Mouse (Mus musculus): ENCODE measurements around the gene Iqgap1. TPM values are rescaled to one million over a fixed set of nuclear protein-coding genes. Genes with fewer than 3 reads are reported as not detected.

The Iqgap1 gene
- polyA plus RNA-seq, 1 experiment: 31.4 TPM

DNA sequence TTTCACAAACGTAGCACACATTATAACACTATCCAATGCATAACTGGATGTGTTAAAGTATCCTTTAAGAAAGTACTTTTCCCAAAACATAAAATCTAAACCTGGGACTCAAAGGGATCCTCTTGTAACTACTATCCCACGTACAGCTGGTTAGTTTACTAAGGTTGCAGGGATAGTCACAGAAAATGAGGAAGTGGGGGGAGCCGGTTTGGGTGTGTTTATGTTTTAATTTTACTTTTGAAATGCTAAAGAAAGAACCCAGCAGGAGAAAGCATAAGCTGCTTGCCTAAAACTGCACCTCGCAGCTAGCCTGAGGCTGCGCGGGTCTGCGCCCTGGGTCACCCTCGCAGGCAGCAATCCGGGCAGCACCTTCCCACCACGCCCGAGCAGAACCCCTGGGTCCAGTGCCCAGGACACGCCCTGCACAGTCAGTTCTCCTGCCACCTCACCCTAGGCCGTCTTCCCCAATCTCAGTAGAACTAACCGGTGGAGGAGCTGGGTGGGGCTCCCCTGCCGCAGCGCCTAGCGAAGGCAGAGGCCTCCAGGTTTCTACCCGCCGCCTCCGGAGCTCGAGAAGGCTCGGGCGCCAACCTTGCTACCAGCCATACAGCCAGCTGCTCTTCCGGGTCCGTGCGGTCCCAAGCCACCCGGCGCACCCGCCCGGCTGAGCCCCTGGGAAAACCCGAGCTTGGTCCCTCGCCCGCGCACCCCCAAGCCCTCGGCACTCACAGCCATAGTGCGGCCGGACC is 23.2 kb downstream of the Iqgap1 start:
- TF ChIP-seq CTCF (IDR thresholded peaks at IDR 0.05; ENCODE audit: borderline replicate concordance, extremely low read depth, insufficient read depth, insufficient read length): no peak
- TF ChIP-seq POLR2A (IDR thresholded peaks at IDR 0.05; ENCODE audit: borderline replicate concordance, extremely low read depth, insufficient read depth, insufficient read length, poor library complexity, severe bottlenecking): no peak
- no peak for DNase-seq (ENCODE audit: low read depth)

DNA sequence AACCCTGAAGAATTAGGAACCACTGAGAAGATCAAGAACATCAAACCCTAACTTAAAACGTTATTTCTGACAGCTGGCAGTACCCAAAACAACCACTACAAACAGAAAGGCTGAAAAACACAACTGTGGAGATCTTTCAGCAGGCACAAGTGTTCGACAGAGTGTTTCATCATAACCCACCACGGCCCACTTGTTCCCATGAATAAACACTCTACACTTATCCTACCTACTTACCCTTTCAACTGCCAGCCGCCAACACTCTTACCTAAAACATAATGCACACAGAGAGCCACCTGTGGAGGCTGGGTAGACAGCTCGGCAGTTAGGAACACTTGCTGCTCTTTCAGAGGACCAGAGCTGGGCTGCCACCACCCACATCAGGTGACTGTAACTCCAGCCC is 26.5 kb downstream of the Iqgap1 start:
- no peak for DNase-seq (ENCODE audit: low read depth)
- TF ChIP-seq POLR2A (IDR thresholded peaks at IDR 0.05; ENCODE audit: borderline replicate concordance, extremely low read depth, insufficient read depth, insufficient read length, poor library complexity, severe bottlenecking): no peak

DNA sequence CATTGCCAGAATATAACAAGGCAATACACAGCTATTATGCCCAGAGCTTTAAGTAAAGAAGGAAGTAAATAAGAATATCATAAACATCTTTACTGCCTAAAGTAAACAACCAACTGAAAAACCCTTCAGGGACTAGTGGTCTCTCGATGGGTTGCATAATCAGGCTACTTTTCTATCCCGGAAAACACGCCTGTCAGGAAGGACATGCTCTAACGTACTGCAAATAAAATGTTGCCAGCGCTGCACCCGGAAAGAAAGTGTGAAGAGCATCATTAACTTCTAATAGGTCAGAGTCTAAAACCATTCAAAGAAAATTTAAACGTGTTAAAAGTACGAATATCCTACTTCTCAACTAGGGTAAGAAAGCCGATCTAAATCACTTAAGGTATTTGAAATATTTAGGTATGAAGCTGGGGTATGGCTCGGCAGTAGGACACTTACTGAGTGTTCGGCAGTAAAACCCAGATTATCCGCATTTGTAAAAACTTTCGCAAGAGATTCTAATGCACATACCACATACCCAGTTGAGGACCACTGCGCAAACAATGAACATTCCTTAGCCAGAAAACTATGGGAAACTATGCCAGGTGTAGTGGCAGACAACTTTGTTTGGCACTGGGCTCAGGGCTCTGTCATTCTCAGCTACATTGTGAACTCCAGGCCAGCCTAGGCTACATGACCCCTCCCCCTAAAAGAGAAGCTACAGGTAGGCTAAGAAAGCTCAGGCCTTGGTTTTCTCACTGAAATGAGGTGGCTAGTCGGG is 28.8 kb downstream of the Iqgap1 start:
- DNase-seq (ENCODE audit: low read depth): no peak
- TF ChIP-seq CTCF (IDR thresholded peaks at IDR 0.05; ENCODE audit: borderline replicate concordance, extremely low read depth, insufficient read depth, insufficient read length) (no peak), POLR2A (IDR thresholded peaks at IDR 0.05; ENCODE audit: borderline replicate concordance, extremely low read depth, insufficient read depth, insufficient read length, poor library complexity, severe bottlenecking) (no peak)

DNA sequence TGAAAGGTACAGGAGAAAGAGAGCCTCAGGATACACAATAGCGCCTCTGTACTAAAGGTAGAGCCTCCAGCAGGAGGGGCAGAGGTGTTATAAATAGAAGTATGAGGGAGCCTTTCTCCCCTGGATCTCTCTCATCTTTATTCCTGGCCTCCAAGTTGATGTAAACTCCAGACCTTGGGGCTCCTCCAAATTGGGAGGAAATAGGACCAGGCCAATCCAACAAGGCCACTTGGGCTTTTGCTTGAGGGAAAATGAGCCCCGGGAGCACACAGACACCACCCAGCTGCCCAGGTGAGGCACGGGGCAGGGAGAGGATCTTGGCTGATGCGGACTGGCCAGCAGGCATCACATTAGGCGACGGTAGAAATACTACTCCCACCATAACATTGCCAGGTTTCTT is 29.5 kb downstream of the Iqgap1 start:
- TF ChIP-seq POLR2A (IDR thresholded peaks at IDR 0.05; ENCODE audit: borderline replicate concordance, extremely low read depth, insufficient read depth, insufficient read length, poor library complexity, severe bottlenecking) (no peak), CTCF (IDR thresholded peaks at IDR 0.05; ENCODE audit: borderline replicate concordance, extremely low read depth, insufficient read depth, insufficient read length) (no peak)
- no peak for DNase-seq (ENCODE audit: low read depth)

DNA sequence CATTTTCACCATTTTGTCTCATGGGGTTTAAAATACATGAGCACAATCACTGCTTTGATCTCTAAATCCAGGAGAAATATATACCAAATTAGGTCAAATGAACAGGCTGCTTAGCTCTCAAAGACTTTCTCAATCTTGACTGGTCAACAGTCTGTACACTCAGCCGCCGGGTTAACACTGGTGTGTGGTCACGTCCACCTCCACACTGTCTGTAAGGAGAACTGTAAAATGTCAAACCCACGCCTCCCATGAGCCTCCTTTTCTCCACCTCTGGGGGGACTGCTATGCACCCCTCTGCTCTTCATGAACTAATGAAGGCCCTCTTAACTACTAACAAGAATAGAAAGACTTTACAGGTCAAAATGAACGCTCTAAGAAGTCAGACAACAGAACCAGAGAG is 36.2 kb downstream of the Iqgap1 start:
- DNase-seq (ENCODE audit: low read depth): no peak
- TF ChIP-seq POLR2A (IDR thresholded peaks at IDR 0.05; ENCODE audit: borderline replicate concordance, extremely low read depth, insufficient read depth, insufficient read length, poor library complexity, severe bottlenecking) (no peak), CTCF (IDR thresholded peaks at IDR 0.05; ENCODE audit: borderline replicate concordance, extremely low read depth, insufficient read depth, insufficient read length) (no peak)

DNA sequence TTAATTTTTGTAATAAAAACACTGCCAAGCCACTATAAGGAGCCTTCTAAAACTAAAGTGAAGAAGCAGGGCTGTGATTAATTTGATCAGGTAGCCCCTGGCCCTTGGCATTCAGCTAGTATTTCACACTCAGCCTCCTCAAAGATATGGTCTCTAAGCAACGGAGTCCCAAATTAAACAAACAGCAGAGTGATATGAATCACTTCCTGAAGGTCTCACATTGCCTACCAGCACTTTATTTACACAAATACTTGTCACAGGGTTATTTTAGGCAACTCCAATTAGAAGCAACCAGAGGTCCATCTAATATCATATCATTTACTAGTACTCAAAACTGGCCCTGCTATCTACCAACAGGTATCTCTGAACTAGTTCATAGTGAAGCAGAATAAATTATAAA is 36.7 kb downstream of the Iqgap1 start:
- no peak for TF ChIP-seq POLR2A (IDR thresholded peaks at IDR 0.05; ENCODE audit: borderline replicate concordance, extremely low read depth, insufficient read depth, insufficient read length, poor library complexity, severe bottlenecking)
- TF ChIP-seq CTCF (IDR thresholded peaks at IDR 0.05; ENCODE audit: borderline replicate concordance, extremely low read depth, insufficient read depth, insufficient read length): no peak
- DNase-seq (ENCODE audit: low read depth): no peak

DNA sequence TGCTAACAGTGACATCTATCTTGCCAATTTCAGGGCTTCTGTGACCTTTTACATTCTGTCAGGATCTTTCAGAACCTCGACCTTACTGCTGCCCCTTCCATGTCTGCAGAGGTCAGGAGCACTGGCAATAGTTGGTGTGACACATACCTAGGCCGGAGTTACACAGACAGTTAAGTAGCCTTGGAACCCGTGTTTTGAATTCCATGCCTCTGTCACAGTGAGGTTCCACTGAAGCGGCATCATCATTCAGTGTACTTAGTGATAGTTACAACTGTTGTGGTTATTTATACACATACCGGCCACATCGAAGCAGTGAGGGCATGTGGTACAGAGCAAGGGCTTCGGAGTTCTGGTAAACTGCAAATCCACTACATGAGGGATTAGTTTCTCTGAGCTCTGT is 37.8 kb downstream of the Iqgap1 start:
- TF ChIP-seq POLR2A (IDR thresholded peaks at IDR 0.05; ENCODE audit: borderline replicate concordance, extremely low read depth, insufficient read depth, insufficient read length, poor library complexity, severe bottlenecking) (no peak), CTCF (IDR thresholded peaks at IDR 0.05; ENCODE audit: borderline replicate concordance, extremely low read depth, insufficient read depth, insufficient read length) (no peak)
- DNase-seq (ENCODE audit: low read depth): no peak

DNA sequence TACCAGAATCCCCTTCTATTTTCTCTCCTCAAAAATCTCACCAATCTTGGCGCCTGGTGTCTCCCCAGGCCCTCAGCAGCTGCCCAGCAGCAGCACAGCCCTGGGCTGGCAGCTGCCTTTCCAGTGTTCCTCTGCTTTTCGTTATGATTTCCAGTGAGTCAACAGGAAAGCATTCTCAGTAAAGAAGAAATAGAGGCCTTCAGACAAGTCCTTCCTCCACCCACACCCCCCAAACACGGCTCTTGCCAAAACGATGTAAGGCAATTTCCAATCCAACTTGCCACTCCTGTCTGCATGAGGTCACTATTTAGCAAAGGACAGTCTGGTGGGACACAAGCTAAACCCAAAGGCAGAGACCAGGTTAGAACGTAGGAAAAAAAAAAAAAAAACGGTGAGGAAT is 39.0 kb downstream of the Iqgap1 start:
- DNase-seq (ENCODE audit: low read depth): no peak
- TF ChIP-seq CTCF (IDR thresholded peaks at IDR 0.05; ENCODE audit: borderline replicate concordance, extremely low read depth, insufficient read depth, insufficient read length) (no peak), POLR2A (IDR thresholded peaks at IDR 0.05; ENCODE audit: borderline replicate concordance, extremely low read depth, insufficient read depth, insufficient read length, poor library complexity, severe bottlenecking) (no peak)

DNA sequence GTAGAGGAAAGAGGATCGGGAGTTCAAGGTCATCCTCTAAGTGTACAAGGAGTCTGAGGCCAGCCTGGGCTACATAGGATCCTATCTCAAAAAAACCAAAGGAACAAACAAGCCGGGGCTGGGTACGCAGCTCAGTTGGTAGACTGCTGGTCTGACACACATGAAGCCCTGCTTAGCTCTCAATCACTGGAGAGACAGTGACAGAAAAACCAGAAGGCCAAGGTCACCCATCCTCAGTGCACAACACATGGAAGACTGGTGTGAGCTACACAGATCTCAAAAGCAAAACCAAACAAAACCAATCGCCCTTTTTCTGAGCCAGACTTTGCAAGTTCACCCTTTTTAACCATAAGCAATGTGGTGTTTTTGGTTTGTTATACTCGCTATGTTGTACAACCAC is 41.9 kb downstream of the Iqgap1 start:
- TF ChIP-seq CTCF (IDR thresholded peaks at IDR 0.05; ENCODE audit: borderline replicate concordance, extremely low read depth, insufficient read depth, insufficient read length) (no peak), POLR2A (IDR thresholded peaks at IDR 0.05; ENCODE audit: borderline replicate concordance, extremely low read depth, insufficient read depth, insufficient read length, poor library complexity, severe bottlenecking) (no peak)
- DNase-seq (ENCODE audit: low read depth): no peak

DNA sequence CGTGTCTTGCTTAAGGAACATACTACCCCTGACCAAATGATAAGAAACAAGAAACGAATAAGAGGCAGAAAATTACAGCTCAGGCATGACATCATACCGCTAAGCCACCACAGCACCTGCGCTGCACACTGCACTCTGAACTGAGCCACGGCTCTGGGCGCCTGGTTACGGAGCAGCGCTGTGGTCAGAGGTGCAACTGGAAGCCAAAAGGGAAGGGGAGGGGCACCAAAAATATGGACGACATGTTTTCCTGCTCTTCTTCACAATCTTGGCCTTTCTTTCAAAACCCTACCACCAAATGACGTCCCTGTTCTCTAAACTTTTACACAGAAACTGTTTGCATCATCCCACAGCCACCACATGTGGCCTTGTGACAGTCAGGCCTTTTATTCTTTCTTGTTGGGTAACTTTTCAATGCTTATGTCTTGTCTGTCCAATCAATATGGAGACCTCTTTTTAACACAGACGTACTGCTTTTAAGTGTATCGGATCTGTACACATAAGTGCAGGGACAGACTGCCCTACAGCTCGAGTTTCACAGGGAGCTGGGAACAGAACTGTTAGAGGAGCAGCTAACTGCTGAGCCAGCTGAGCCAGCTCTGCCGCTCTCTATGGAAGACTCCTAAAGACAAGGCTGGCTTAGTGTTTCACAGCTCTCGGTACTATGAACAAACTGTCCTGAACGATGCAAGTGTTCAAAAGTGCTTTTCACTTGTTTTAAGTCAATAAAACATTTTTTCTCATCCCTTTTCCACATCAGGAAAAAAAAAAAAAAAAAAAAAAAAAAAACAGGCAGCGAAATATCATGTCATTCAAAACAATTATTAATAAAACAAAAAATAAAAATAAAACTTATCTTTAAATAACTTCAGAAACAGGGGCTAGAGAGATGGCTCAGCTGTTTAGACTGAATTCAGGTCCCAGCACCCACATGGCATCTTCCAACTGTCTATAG is 43.3 kb downstream of the Iqgap1 start:
- no peak for DNase-seq (ENCODE audit: low read depth)
- TF ChIP-seq CTCF (IDR thresholded peaks at IDR 0.05; ENCODE audit: borderline replicate concordance, extremely low read depth, insufficient read depth, insufficient read length) (no peak), POLR2A (IDR thresholded peaks at IDR 0.05; ENCODE audit: borderline replicate concordance, extremely low read depth, insufficient read depth, insufficient read length, poor library complexity, severe bottlenecking) (no peak)

Data from brain, embryonic 14.5 days (tissue).